Mouse (Mus musculus): ENCODE measurements at regions not wholly inside any gene's neighbourhood (a gene's known extent, or its start where the extent isn't known, plus 50 kb on each side); places are given as distances from the start of the nearest gene placed in this dataset.
A peak's percentile ranks its signal among the peaks of the same experiment; 100 is the strongest.

DNA sequence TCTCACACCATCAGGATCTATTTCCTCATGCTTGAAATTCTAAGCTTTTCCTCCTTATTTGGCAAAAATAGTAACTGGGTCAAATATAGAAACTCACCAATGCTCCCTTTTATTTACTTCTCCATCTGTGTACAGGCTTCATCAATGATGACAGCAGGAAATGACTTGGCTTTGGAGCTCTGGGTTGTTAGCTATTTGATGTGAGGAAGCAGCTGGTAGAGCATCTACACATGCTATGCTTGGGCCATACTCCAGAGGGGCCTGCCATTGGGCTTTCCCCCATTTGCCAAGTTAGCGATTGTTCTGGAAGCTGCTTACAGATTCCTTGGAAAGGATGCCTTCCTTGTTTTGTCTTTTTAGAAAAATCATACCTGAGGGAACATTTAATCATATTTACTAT is 181.5 kb upstream of the F9 start:
- peak; percentile 34 for DNase-seq
